Mouse (Mus musculus): ENCODE data around the gene N4bp2.

- TF ChIP-seq MEF2A (IDR thresholded peaks at IDR 0.05; ENCODE audit: extremely low read depth, insufficient replicate concordance, low read depth, low read length, poor library complexity, severe bottlenecking) (no peak), MAX (IDR thresholded peaks at IDR 0.05; ENCODE audit: low read length) (no peak), NELFE (IDR thresholded peaks at IDR 0.05; ENCODE audit: low read depth, low read length) (no peak), GATA1 (IDR thresholded peaks at IDR 0.05; ENCODE audit: low read depth, low read length) (no peak), JUND (IDR thresholded peaks at IDR 0.05; ENCODE audit: low read depth, low read length) (no peak), POLR2A (IDR thresholded peaks at IDR 0.05; ENCODE audit: control insufficient read depth in 1 of 2, insufficient read depth in 1 of 2, low read depth in 1 of 2, low read length in 2 of 2, poor library complexity in 1 of 2) (no peak), E2F4 (IDR thresholded peaks at IDR 0.05; ENCODE audit: borderline replicate concordance, low read depth, low read length) (no peak), ELF1 (IDR thresholded peaks at IDR 0.05; ENCODE audit: low read depth, low read length) (no peak), ZKSCAN1 (IDR thresholded peaks at IDR 0.05; ENCODE audit: low read depth, low read length) (no peak), BHLHE40 (IDR thresholded peaks at IDR 0.05; ENCODE audit: borderline replicate concordance, low read depth, low read length) (no peak), MXI1 (IDR thresholded peaks at IDR 0.05; ENCODE audit: low read depth, low read length) (no peak)
Observed at GRCm38 (mm10) chr5:65875269-65875668, 111.9 kb downstream of the N4bp2 start.

Measured in MEL (cell line).